Mouse (Mus musculus) left cerebral cortex, postnatal 10 days (tissue): ENCODE measurements around the gene Cox14. TPM values are rescaled to one million over a fixed set of nuclear protein-coding genes. Genes with fewer than 3 reads are reported as not detected.
"Not testable (repeated sequence)": the region's sequence is repeated elsewhere in the genome, so short reads cannot be mapped to it uniquely, and the experiment has no call there.

Experiments used
- DNase-seq, 2 experiments: peaks; one replicate each; pipeline ENCODE4 v3.0.0; 2021 to 2022; ENCODE audit warnings: low spot score in 2 of 2, mixed read lengths in 1 of 2; ENCODE audit errors: extremely low spot score in 1 of 2
- intact Hi-C: fragments of 180-260 bp; cut with DNase I; formaldehyde crosslinking; loops from one replicate; pipeline ENCODE4 v1.15.1; 2025
- total RNA-seq, 2 experiments: library from RNA; stranded (reverse); gene quantifications; 2 replicates each; pipeline ENCODE4 v1.2.3; 2021

Gene Cox14
- 10 to 100 TPM; 96.8 to 99.0 TPM for total RNA-seq

GRCm38 (mm10) chr15:99725341-99726155, at the start of gene Cox14:
Cox14 (plus strand) TSS chr15:99725618.
- DNase-seq, result peak; percentile 95 to 97
- intact Hi-C loops, result loop anchor here (5.0 to 10.0 kb wide), 2 partner anchors 47 to 179 kb away; partner anchors contain the start of gene Cers5

- DNase-seq, result peak in 1 of 2 experiments; percentile 68
- intact Hi-C loops, result no loop called here
Measured at GRCm38 (mm10) chr15:99677089-99677488, 48.3 kb upstream of the Cox14 start.

GRCm38 (mm10) chr15:99678063-99678800, 47.2 kb upstream of the Cox14 start:
- DNase-seq, result no peak
- intact Hi-C loops, result no loop called here

GRCm38 (mm10) chr15:99679008-99679407, 46.4 kb upstream of the Cox14 start:
- DNase-seq, result no peak
- intact Hi-C loops, result no loop called here

GRCm38 (mm10) chr15:99682880-99683279, 42.5 kb upstream of the Cox14 start:
- DNase-seq, result no peak
- intact Hi-C loops, result no loop called here

- no peak for DNase-seq
- intact Hi-C loops, result no loop called here
Measured at GRCm38 (mm10) chr15:99684156-99684555, 41.3 kb upstream of the Cox14 start.

GRCm38 (mm10) chr15:99688712-99689111, 36.7 kb upstream of the Cox14 start:
- intact Hi-C loops, result loop anchor here (5.0 kb wide), 2 partner anchors 91 to 191 kb away; no protein-coding TSS in a partner anchor
- DNase-seq, result peak in 1 of 2 experiments; percentile 59

- intact Hi-C loops, result no loop called here
- peak in 1 of 2 experiments; percentile 17 for DNase-seq
Measured at GRCm38 (mm10) chr15:99690924-99691323, 34.5 kb upstream of the Cox14 start.

GRCm38 (mm10) chr15:99691976-99692375, 33.4 kb upstream of the Cox14 start:
- intact Hi-C loops, result no loop called here
- peak in 1 of 2 experiments; percentile 21 for DNase-seq

GRCm38 (mm10) chr15:99697309-99697708, 28.1 kb upstream of the Cox14 start:
- DNase-seq, result peak in 1 of 2 experiments; percentile 11

GRCm38 (mm10) chr15:99698533-99699085, 26.8 kb upstream of the Cox14 start:
- intact Hi-C loops, result no loop called here
- DNase-seq, result no peak

More at GRCm38 (mm10) chr15:99697309-99697708, 28.1 kb upstream of the Cox14 start:
- intact Hi-C loops, result no loop called here

- no peak for DNase-seq
- intact Hi-C loops, result no loop called here
Measured at GRCm38 (mm10) chr15:99699715-99700114, 25.7 kb upstream of the Cox14 start.

- intact Hi-C loops, result no loop called here
- no peak for DNase-seq
Measured at GRCm38 (mm10) chr15:99700219-99701106, 25.0 kb upstream of the Cox14 start.

GRCm38 (mm10) chr15:99701640-99701998, 23.8 kb upstream of the Cox14 start:
- intact Hi-C loops, result not testable (repeated sequence)

GRCm38 (mm10) chr15:99701999-99702900, 23.2 kb upstream of the Cox14 start, which contains the start of gene Smarcd1:
Smarcd1 (plus strand) TSS chr15:99702129.
- peak; percentile 95 to 96 for DNase-seq
- intact Hi-C loops, result no loop called here

More at GRCm38 (mm10) chr15:99701640-99701998, 23.8 kb upstream of the Cox14 start:
- not testable (repeated sequence) for DNase-seq

GRCm38 (mm10) chr15:99703104-99703503, 22.3 kb upstream of the Cox14 start:
- no peak for DNase-seq
- intact Hi-C loops, result no loop called here

GRCm38 (mm10) chr15:99703676-99704040, 21.8 kb upstream of the Cox14 start:
- no peak for DNase-seq
- intact Hi-C loops, result no loop called here
